In the genomic region with DNA sequence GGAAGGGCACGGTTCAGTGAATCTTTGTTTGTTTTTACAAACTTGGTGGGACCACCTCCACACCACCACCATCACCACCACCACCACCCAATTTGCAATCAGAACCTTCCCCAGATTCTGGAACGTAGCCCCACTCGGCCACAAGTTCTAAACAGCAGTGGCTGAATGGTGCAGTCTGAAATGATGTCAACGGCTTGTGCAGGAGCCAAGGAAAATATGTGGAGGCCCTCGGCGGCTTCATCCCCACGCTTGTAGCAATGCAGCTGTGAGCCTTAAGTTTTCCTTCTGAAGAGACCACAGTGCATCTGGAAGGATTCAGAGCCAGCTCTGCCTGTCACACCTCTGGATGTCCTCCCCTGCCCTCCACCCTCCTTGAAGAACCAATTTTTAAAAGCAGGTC, we compare ENCODE assay signal across 13 mouse cellular contexts.
DNase-seq lines count a peak whose midpoint lies in the region; ATAC-seq and TF ChIP-seq lines count a peak whose summit lies in the region.
"Had no signal": no experiment of that assay in that cellular context is flagged by ENCODE, and none has a peak within 500 bp of the region (broad histone marks: within the 10 kb centered on the region; RNA-seq: fewer than 3 reads in every experiment).

No protein-coding gene starts in this region.

- ATAC-seq in kidney, embryonic 16.5 days (ENCODE audit: low FRiP score, low TSS enrichment), result peak; percentile 5; the same call in 1 of the 2 replicates
- ATAC-seq: forebrain, embryonic 15.5 days; midbrain, embryonic 16.5 days had no signal

- no peak overlapping the region for H3K4me2 ChIP-seq in kidney, embryonic 16.5 days (replicated peaks; ENCODE audit: low read depth, low read length)
- H3K4me2 ChIP-seq: forebrain, embryonic 15.5 days had no signal

- intact Hi-C loops in heart, postnatal 14 days (cut with DNase I), result loop anchor here (10.0 kb wide), 1 partner anchor 224 kb away; no protein-coding TSS in a partner anchor

- no peak overlapping the region for H3K4me3 ChIP-seq in kidney, embryonic 16.5 days (ENCODE audit: low read length)
- no peak overlapping the region for H3K4me3 ChIP-seq in embryonic fibroblast, embryonic 13.5 days (ENCODE audit: insufficient read depth, low read length)
- H3K4me3 ChIP-seq: forebrain, embryonic 15.5 days; hindbrain, embryonic 10.5 days had no signal

- no peak for DNase-seq in kidney, adult 18-20 months
- DNase-seq in heart, postnatal 14 days, result peak; percentile 61 to 63
- DNase-seq in lung, postnatal 14 days, result peak; percentile 17
- DNase-seq in cerebellum, postnatal 4 days (ENCODE audit: low spot score in 2 of 2), result no peak
- DNase-seq in Muller cell, postnatal 12 days (ENCODE audit: inconsistent ontology term), result no peak
- no peak for DNase-seq in liver
- DNase-seq: cerebellum, postnatal 14 days had no signal

- TF ChIP-seq CTCF in embryonic fibroblast, embryonic 13.5 days (IDR thresholded peaks at IDR 0.05; ENCODE audit: borderline replicate concordance, insufficient read depth, low read length), result no peak

- no peaks in the 10 kb centered on the region for H3K36me3 ChIP-seq in kidney, embryonic 16.5 days (ENCODE audit: insufficient read depth, low read length)
- H3K36me3 ChIP-seq: forebrain, embryonic 15.5 days; hindbrain, embryonic 10.5 days had no signal

- peaks cover 36% of the 10 kb centered on the region for H3K4me1 ChIP-seq in kidney, embryonic 16.5 days (ENCODE audit: insufficient read depth, low read length)
- peaks cover 16% of the 10 kb centered on the region for H3K4me1 ChIP-seq in embryonic fibroblast, embryonic 13.5 days (ENCODE audit: control insufficient read depth, insufficient read depth, low read length)
- H3K4me1 ChIP-seq: forebrain, embryonic 15.5 days had no signal

- H3K27ac ChIP-seq in kidney, embryonic 16.5 days (ENCODE audit: low read length), result peak overlapping the region; percentile 89
- H3K27ac ChIP-seq in embryonic fibroblast, embryonic 13.5 days (ENCODE audit: insufficient read depth, low read length), result peak overlapping the region; percentile 48
- H3K27ac ChIP-seq: forebrain, embryonic 15.5 days; hindbrain, embryonic 10.5 days; liver, embryonic 14.5 days had no signal

- no peak for TF ChIP-seq POLR2A in embryonic fibroblast, embryonic 13.5 days (IDR thresholded peaks at IDR 0.05; ENCODE audit: low read depth, low read length)

- no peak overlapping the region for H3K9ac ChIP-seq in kidney, embryonic 16.5 days (replicated peaks; ENCODE audit: low read length)
- H3K9ac ChIP-seq: forebrain, embryonic 15.5 days; liver, embryonic 14.5 days had no signal

- H3K9me3 ChIP-seq in kidney, embryonic 16.5 days (ENCODE audit: low read length), result no peaks in the 10 kb centered on the region
- H3K9me3 ChIP-seq: forebrain, embryonic 15.5 days; hindbrain, embryonic 10.5 days had no signal

- no peaks in the 10 kb centered on the region for H3K27me3 ChIP-seq in kidney, embryonic 16.5 days (ENCODE audit: insufficient read depth, low read length)
- H3K27me3 ChIP-seq: forebrain, embryonic 15.5 days had no signal

- WGBS in kidney, embryonic 16.5 days, result 17% methylated on average over 7 of the region's 7 CpGs

Comparison
In these comparisons a context has a peak if more than half of its experiments do, and no peak if none do; other contexts are left out.
1. DNase-seq: peak in heart, postnatal 14 days (2 of 2) and lung, postnatal 14 days (single experiment); none in kidney, adult 18-20 months (single experiment), cerebellum, postnatal 4 days (0 of 2), Muller cell, postnatal 12 days (single experiment) and liver (single experiment).